Mouse (Mus musculus) embryonic facial prominence, embryonic 15.5 days (tissue): ENCODE data around the gene Btbd16. TPM values are rescaled to one million over a fixed set of nuclear protein-coding genes. Genes with fewer than 3 reads are reported as not detected.

Source experiments
- ATAC-seq: fragments of 200-750 bp; cut with Nextera tagmentation; 2 replicates; pipeline ENCODE4 v1.8.0; 2017; ENCODE audit warnings: low read depth, moderate TSS enrichment; ENCODE audit not compliant: insufficient number of reproducible peaks, low FRiP score, low TSS enrichment
- H3K27ac ChIP-seq: fragments of 300-500 bp; sonication (generic); replicated peaks from 2 replicates; pipeline ENCODE4 v1.5.1; 2015; ENCODE audit warnings: mild to moderate bottlenecking, inconsistent platforms
- H3K27me3 ChIP-seq: fragments of 300-500 bp; sonication (generic); 2 replicates; pipeline ENCODE4 v1.6.1; 2015; ENCODE audit warnings: inconsistent platforms
- H3K36me3 ChIP-seq: fragments of 300-500 bp; sonication (generic); 2 replicates; pipeline ENCODE4 v1.6.1; 2015; ENCODE audit warnings: mild to moderate bottlenecking, inconsistent platforms
- H3K4me1 ChIP-seq: fragments of 300-500 bp; sonication (generic); 2 replicates; pipeline ENCODE4 v1.6.1; 2015; ENCODE audit warnings: inconsistent platforms
- H3K4me2 ChIP-seq: fragments of 300-500 bp; sonication (generic); replicated peaks from 2 replicates; pipeline ENCODE4 v1.6.1; 2015; ENCODE audit warnings: mild to moderate bottlenecking, inconsistent platforms
- H3K4me3 ChIP-seq: fragments of 300-500 bp; sonication (generic); replicated peaks from 2 replicates; pipeline ENCODE4 v1.5.1; 2015; ENCODE audit warnings: mild to moderate bottlenecking, inconsistent platforms
- H3K9ac ChIP-seq: fragments of 300-500 bp; sonication (generic); 2 replicates; pipeline ENCODE4 v1.6.1; 2015; ENCODE audit warnings: inconsistent platforms
- H3K9me3 ChIP-seq: fragments of 300-500 bp; sonication (generic); replicated peaks from 2 replicates; pipeline ENCODE4 v1.6.1; 2016; ENCODE audit warnings: inconsistent platforms
- WGBS: fragments of 180-500 bp; shearing (Covaris S2); methylation state at CpG from one replicate; pipeline ENCODE4 v1.1.7; 2015; 5-methylcytosine and 5-hydroxymethylcytosine counted together
- polyA plus RNA-seq: library from polyadenylated mRNA; unstranded; fragments of >200 nt; fragmentation: Nextera tagmentation; extraction: Ambion mirVana; gene quantifications from 2 replicates; pipeline ENCODE4 v1.2.1, GENCODE M21; 2015

Btbd16 gene
- polyA plus RNA-seq, 1 experiment from 2014 or later: not detected

GRCm38 (mm10) chr7:130799418-130799817 is 25.5 kb downstream of the Btbd16 start:
- no peak overlapping the region for H3K9ac ChIP-seq
- 76% methylated on average over 10 of the region's 10 CpGs for WGBS
- ATAC-seq: no peak
- H3K27ac ChIP-seq: no peak overlapping the region
- H3K4me2 ChIP-seq: no peak overlapping the region
- H3K4me3 ChIP-seq: no peak overlapping the region
- no peaks in the 10 kb centered on the region for H3K4me1 ChIP-seq
- no peaks in the 10 kb centered on the region for H3K9me3 ChIP-seq
- H3K27me3 ChIP-seq: no peaks in the 10 kb centered on the region
- no peaks in the 10 kb centered on the region for H3K36me3 ChIP-seq

DNA sequence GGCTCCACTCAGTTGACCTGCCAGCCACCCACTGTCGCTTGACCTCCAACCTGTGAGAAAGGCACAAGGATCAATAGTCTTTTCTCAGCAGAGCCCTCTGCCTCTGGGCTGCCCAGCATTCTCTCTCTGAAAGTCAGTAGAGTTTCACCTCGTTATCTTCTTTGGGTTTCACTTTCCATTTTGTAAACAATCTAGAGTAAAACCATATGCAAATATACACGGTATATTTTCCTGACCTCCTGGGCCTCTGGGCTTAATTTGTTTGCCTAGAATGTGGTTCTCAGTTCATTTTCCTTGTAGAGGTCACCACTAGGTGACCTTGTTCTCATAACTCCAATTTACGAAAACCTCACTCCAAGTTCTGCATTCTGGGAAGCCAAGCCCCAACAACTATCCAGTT is 26.8 kb downstream of the Btbd16 start:
- Histone ChIP-seq H3K9me3 (no peaks in the 10 kb centered on the region), H3K9ac (no peak overlapping the region), H3K4me3 (no peak overlapping the region), H3K4me2 (no peak overlapping the region), H3K27ac (no peak overlapping the region), H3K36me3 (no peaks in the 10 kb centered on the region), H3K4me1 (no peaks in the 10 kb centered on the region), H3K27me3 (no peaks in the 10 kb centered on the region)
- WGBS: 45% methylated on average over 4 of the region's 4 CpGs
- ATAC-seq: no peak

- WGBS: 88% methylated on average over 4 of the region's 4 CpGs
These were observed 27.9 kb downstream of the Btbd16 start for GRCm38 (mm10) chr7:130801811-130802210.

DNA sequence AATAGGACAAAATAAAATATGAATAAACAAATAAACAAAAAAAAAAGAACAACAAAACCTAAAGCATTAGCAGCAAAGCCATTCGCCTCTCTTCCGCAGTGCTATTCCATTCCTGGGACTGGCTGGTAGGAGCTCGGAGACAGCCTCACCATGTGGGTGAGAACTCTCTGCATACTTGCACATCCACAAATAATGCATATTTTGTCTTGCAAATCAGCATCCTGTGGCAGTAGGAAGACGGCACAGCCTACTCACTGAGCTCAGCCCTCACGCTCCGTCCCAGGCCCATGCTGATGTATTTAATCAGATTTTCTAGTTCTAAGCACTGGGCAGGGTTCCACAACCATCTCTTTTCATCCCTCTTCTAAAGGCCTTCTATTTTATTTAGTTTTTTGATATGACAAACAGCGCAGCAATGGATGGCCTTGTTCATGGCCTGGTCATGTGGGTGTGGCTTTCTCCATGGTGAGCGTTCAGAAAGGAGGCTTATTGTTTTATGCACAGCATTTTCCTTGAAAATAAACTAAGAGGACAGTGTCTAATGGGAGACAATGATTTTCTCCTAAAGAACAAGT is 29.5 kb downstream of the Btbd16 start:
- no peaks in the 10 kb centered on the region for H3K36me3 ChIP-seq
- H3K9ac ChIP-seq: no peak overlapping the region
- no peaks in the 10 kb centered on the region for H3K9me3 ChIP-seq
- 0 out of 2 replicates have a peak, but pooled peaks cover 4% of the 10 kb centered on the region for H3K4me1 ChIP-seq
- no peak for ATAC-seq
- H3K4me3 ChIP-seq: no peak overlapping the region
- no peak overlapping the region for H3K27ac ChIP-seq
- no peak overlapping the region for H3K4me2 ChIP-seq
- no peaks in the 10 kb centered on the region for H3K27me3 ChIP-seq
- WGBS: 79% methylated on average over 8 of the region's 8 CpGs

More at GRCm38 (mm10) chr7:130801811-130802210, 27.9 kb downstream of the Btbd16 start:
- Histone ChIP-seq H3K4me3 (no peak overlapping the region), H3K27me3 (no peaks in the 10 kb centered on the region), H3K36me3 (no peaks in the 10 kb centered on the region), H3K9ac (no peak overlapping the region), H3K27ac (no peak overlapping the region), H3K4me1 (no peaks in the 10 kb centered on the region), H3K9me3 (no peaks in the 10 kb centered on the region), H3K4me2 (no peak overlapping the region)
- no peak for ATAC-seq

DNA sequence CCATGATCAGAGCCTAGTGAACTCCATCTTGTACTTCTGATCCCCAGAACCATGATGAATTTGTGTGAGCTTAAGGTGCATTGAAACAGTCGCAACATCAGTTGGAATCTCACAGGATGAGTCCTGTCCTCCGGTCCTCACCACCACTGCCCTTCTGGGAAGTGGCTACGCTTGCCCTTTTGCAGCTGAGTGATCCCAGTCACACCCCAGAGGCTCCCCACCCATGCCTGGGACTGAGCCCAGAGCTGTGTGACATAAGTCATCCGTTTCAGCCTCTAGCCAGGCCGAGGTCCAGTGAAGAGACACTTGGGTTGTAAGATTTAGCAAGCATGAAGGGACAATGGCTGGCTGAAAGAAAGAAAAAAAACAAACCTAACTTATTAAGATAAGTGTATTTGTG is 31.1 kb downstream of the Btbd16 start:
- no peak overlapping the region for H3K4me3 ChIP-seq
- no peaks in the 10 kb centered on the region for H3K27me3 ChIP-seq
- H3K9ac ChIP-seq: no peak overlapping the region
- no peaks in the 10 kb centered on the region for H3K9me3 ChIP-seq
- WGBS: 85% methylated on average over 5 of the region's 5 CpGs
- no peak overlapping the region for H3K27ac ChIP-seq
- H3K36me3 ChIP-seq: no peaks in the 10 kb centered on the region
- H3K4me2 ChIP-seq: no peak overlapping the region
- no peak for ATAC-seq
- H3K4me1 ChIP-seq: 0 out of 2 replicates have a peak, but pooled peaks cover 4% of the 10 kb centered on the region

DNA sequence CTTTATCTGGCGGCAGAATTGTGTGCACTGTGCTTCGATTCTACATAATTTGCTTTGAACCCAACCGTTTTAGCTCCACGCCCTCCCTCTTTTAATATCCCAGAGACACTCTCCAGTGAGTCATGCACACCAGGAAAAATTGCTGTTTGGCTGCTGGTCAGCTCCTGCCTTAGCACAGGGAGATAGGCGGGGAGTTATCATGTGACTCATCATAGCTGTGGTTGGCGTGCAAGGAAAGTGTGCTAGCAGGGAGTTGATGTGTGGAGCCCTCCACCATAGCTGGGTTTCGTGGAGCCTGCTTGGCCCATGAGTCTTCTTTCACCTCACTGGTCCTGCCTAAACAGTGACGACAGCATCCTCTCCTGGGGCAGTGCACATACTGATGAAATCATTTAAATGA is 33.9 kb downstream of the Btbd16 start:
- Histone ChIP-seq H3K36me3 (no peaks in the 10 kb centered on the region), H3K4me2 (no peak overlapping the region), H3K9me3 (no peaks in the 10 kb centered on the region), H3K9ac (no peak overlapping the region), H3K4me3 (no peak overlapping the region), H3K4me1 (0 out of 2 replicates have a peak, but pooled peaks cover 4% of the 10 kb centered on the region), H3K27ac (no peak overlapping the region), H3K27me3 (no peaks in the 10 kb centered on the region)
- ATAC-seq: no peak
- WGBS: 56% methylated on average over 8 of the region's 8 CpGs

DNA sequence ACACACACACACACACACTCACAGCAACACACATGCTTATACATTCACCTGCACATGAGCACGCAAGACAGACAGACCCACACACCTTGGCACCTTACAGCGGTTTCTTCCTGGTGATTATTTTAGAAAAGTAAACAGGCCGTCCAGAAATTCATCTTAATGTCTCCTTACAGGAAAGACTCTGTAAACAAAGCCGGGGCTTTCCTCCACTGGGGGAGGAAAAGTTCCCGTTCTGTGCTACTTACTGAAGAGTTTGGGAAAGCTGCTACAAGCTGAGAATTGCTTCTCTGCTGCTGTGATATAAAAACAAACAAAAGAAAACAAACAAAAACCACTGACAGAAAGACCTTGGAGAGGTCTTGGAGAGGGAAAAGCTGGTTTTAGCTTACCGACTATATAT is 34.8 kb downstream of the Btbd16 start:
- Histone ChIP-seq H3K4me2 (no peak overlapping the region), H3K4me3 (no peak overlapping the region), H3K27me3 (no peaks in the 10 kb centered on the region), H3K36me3 (no peaks in the 10 kb centered on the region), H3K27ac (no peak overlapping the region), H3K9ac (no peak overlapping the region), H3K4me1 (0 out of 2 replicates have a peak, but pooled peaks cover 4% of the 10 kb centered on the region), H3K9me3 (no peaks in the 10 kb centered on the region)
- ATAC-seq: no peak
- 58% methylated on average over 6 of the region's 6 CpGs for WGBS

DNA sequence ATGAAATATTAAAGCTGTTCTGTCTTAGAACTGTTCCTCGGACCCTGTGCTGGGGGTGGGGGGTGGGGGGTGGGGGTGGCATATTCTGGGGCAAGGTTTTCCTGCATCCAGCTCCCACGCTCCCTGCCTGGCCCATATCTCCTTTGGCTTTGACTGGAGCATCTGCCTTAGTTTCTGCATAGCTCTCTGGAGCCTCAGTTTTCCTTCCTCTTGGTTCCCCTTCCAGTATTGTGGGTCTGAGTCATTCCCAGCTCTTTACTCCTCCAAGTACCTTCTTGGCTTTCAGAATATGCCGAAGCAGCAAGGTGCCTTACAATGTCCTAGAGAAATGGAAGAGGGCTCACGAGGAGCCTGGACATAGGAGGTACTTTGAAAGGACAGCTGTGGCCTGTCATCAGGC is 36.4 kb downstream of the Btbd16 start:
- WGBS: 78% methylated on average over 4 of the region's 4 CpGs
- 0 out of 2 replicates have a peak, but pooled peaks cover 4% of the 10 kb centered on the region for H3K4me1 ChIP-seq
- ATAC-seq: no peak

DNA sequence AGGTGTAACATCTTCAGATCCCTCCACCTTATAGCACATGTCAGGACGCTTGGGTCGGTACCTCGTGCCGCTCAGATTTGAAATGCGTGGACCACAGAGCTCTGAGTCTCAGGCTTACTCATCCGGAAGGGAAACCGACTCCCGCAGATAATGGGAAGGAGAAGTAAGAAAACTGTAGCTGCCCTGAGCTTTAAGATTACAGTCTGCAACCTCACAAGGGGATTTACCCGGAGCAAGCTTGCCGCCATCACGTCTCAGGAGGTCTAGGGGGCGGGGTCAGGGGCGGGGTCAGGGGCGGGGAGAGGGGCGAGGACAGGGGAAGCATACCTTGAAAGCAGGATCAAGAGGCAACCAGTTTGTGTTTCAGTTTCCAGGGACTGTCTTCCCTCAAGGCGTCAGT is 38.5 kb downstream of the Btbd16 start:
- H3K9me3 ChIP-seq: no peaks in the 10 kb centered on the region
- H3K4me3 ChIP-seq: no peak overlapping the region
- no peaks in the 10 kb centered on the region for H3K27me3 ChIP-seq
- no peak overlapping the region for H3K27ac ChIP-seq
- H3K36me3 ChIP-seq: no peaks in the 10 kb centered on the region
- 40% methylated on average over 16 of the region's 16 CpGs for WGBS
- ATAC-seq: no peak
- H3K4me2 ChIP-seq: no peak overlapping the region
- no peak overlapping the region for H3K9ac ChIP-seq
- 0 out of 2 replicates have a peak, but pooled peaks cover under 1% of the 10 kb centered on the region for H3K4me1 ChIP-seq

More for the DNA sequence above, 36.4 kb downstream of the Btbd16 start:
- Histone ChIP-seq H3K36me3 (no peaks in the 10 kb centered on the region), H3K27ac (no peak overlapping the region), H3K27me3 (no peaks in the 10 kb centered on the region), H3K4me2 (no peak overlapping the region), H3K4me3 (no peak overlapping the region), H3K9me3 (no peaks in the 10 kb centered on the region), H3K9ac (no peak overlapping the region)

GRCm38 (mm10) chr7:130815601-130816000 is 41.7 kb downstream of the Btbd16 start:
- H3K4me3 ChIP-seq: no peak overlapping the region
- 90% methylated on average over 10 of the region's 10 CpGs for WGBS
- no peaks in the 10 kb centered on the region for H3K9me3 ChIP-seq
- H3K27ac ChIP-seq: no peak overlapping the region
- H3K27me3 ChIP-seq: no peaks in the 10 kb centered on the region
- H3K9ac ChIP-seq: no peak overlapping the region
- no peaks in the 10 kb centered on the region for H3K4me1 ChIP-seq
- no peak overlapping the region for H3K4me2 ChIP-seq
- no peaks in the 10 kb centered on the region for H3K36me3 ChIP-seq
- ATAC-seq: no peak

- Histone ChIP-seq H3K4me3 (no peak overlapping the region), H3K36me3 (no peaks in the 10 kb centered on the region), H3K27me3 (no peaks in the 10 kb centered on the region), H3K4me1 (no peaks in the 10 kb centered on the region), H3K9me3 (no peaks in the 10 kb centered on the region), H3K27ac (no peak overlapping the region), H3K4me2 (no peak overlapping the region), H3K9ac (no peak overlapping the region)
- WGBS: 73% methylated on average over 7 of the region's 7 CpGs
- no peak for ATAC-seq
These were observed 42.4 kb downstream of the Btbd16 start for GRCm38 (mm10) chr7:130816243-130816642.

GRCm38 (mm10) chr7:130818813-130819212 is 44.9 kb downstream of the Btbd16 start:
- 85% methylated on average over 5 of the region's 5 CpGs for WGBS
- Histone ChIP-seq H3K9me3 (no peaks in the 10 kb centered on the region), H3K36me3 (no peaks in the 10 kb centered on the region), H3K9ac (no peak overlapping the region), H3K4me1 (no peaks in the 10 kb centered on the region), H3K27ac (no peak overlapping the region), H3K4me2 (no peak overlapping the region), H3K4me3 (no peak overlapping the region), H3K27me3 (no peaks in the 10 kb centered on the region)
- ATAC-seq: no peak
